Mouse (Mus musculus) megakaryocyte, embryonic 14.5 days (primary cell): ENCODE results near the gene Sh3d19. TPM values are rescaled to one million over a fixed set of nuclear protein-coding genes. Genes with fewer than 3 reads are reported as not detected.
A peak's percentile ranks its signal among the peaks of the same experiment; 100 is the strongest.

Source experiments
- H3K27me3 ChIP-seq: replicated peaks from 2 replicates; pipeline ENCODE3; 2012; ENCODE audit warnings: inconsistent platforms
- H3K36me3 ChIP-seq: replicated peaks from 2 replicates; pipeline ENCODE3; 2012; ENCODE audit warnings: low read length, inconsistent platforms, mixed read lengths
- H3K4me1 ChIP-seq: 2 replicates; pipeline ENCODE4 v1.6.1; 2012; ENCODE audit warnings: inconsistent platforms
- H3K4me3 ChIP-seq: replicated peaks from 2 replicates; pipeline ENCODE3; 2012; ENCODE audit warnings: moderate library complexity, mild to moderate bottlenecking, inconsistent platforms
- H3K9me3 ChIP-seq: 2 replicates; pipeline ENCODE4 v1.6.1; 2012; ENCODE audit warnings: inconsistent platforms
- FLI1 ChIP-seq: IDR thresholded peaks from 2 replicates; pipeline ENCODE4 v1.6.1; 2012; ENCODE audit warnings: low read length, inconsistent platforms, mixed read lengths
- GATA1 ChIP-seq: IDR thresholded peaks from 3 replicates; pipeline ENCODE4 v1.6.1; 2012; ENCODE audit warnings: mixed read lengths, low read length, inconsistent platforms, borderline replicate concordance
- polyA plus RNA-seq: library from polyadenylated mRNA; stranded (reverse); fragments of >175 nt; gene quantifications from 2 replicates; pipeline ENCODE4 v1.2.3, GENCODE M21; 2012; ENCODE audit warnings: low replicate concordance; ENCODE audit not compliant: insufficient read depth

Gene Sh3d19
- polyA plus RNA-seq, 1 experiment: 0.44 TPM

GRCm38 (mm10) chr3:86002423-86002822 is 31.5 kb downstream of the Sh3d19 start, which contains the start of gene Prss48:
Gene Prss48, minus strand, starts transcription at chr3:86002491.
- Histone ChIP-seq H3K4me3 (no peak within 1 kb of the TSS), H3K27me3 (peaks cover 2% of the 10 kb centered on the region), H3K36me3 (no peaks in the 10 kb centered on the region), H3K9me3 (peaks cover 4% of the 10 kb centered on the region; the same call in 1 of the 2 replicates), H3K4me1 (no peaks in the 10 kb centered on the region)
- no peak for TF ChIP-seq FLI1

GRCm38 (mm10) chr3:86002940-86003339 is 32.0 kb downstream of the Sh3d19 start:
- Histone ChIP-seq H3K36me3 (no peaks in the 10 kb centered on the region), H3K4me1 (no peaks in the 10 kb centered on the region), H3K9me3 (peaks cover 5% of the 10 kb centered on the region; the same call in 1 of the 2 replicates), H3K4me3 (no peak overlapping the region), H3K27me3 (peaks cover 2% of the 10 kb centered on the region)
- TF ChIP-seq FLI1 (no peak), GATA1 (no peak)

- Histone ChIP-seq H3K36me3 (no peaks in the 10 kb centered on the region), H3K9me3 (peaks cover 12% of the 10 kb centered on the region; the same call in 1 of the 2 replicates), H3K27me3 (peaks cover 2% of the 10 kb centered on the region), H3K4me1 (no peaks in the 10 kb centered on the region), H3K4me3 (no peak overlapping the region)
- TF ChIP-seq FLI1: no peak
- no peak for TF ChIP-seq GATA1
Measured at GRCm38 (mm10) chr3:86004751-86005150, 33.8 kb downstream of the Sh3d19 start.

GRCm38 (mm10) chr3:86010618-86011017 is 39.7 kb downstream of the Sh3d19 start:
- TF ChIP-seq FLI1 (no peak), GATA1 (no peak)
- Histone ChIP-seq H3K9me3 (peaks cover 14% of the 10 kb centered on the region), H3K4me1 (no peaks in the 10 kb centered on the region), H3K36me3 (no peaks in the 10 kb centered on the region), H3K4me3 (no peak overlapping the region), H3K27me3 (peaks cover 6% of the 10 kb centered on the region)

GRCm38 (mm10) chr3:86011373-86011772 is 40.5 kb downstream of the Sh3d19 start:
- TF ChIP-seq FLI1: no peak
- no peak for TF ChIP-seq GATA1
- H3K27me3 ChIP-seq: peaks cover 8% of the 10 kb centered on the region
- no peak overlapping the region for H3K4me3 ChIP-seq
- no peaks in the 10 kb centered on the region for H3K36me3 ChIP-seq
- no peaks in the 10 kb centered on the region for H3K4me1 ChIP-seq
- H3K9me3 ChIP-seq: peaks cover 14% of the 10 kb centered on the region

- TF ChIP-seq FLI1: no peak
- TF ChIP-seq GATA1: no peak
- Histone ChIP-seq H3K4me3 (no peak overlapping the region), H3K9me3 (peaks cover 14% of the 10 kb centered on the region), H3K4me1 (no peaks in the 10 kb centered on the region), H3K36me3 (no peaks in the 10 kb centered on the region), H3K27me3 (peaks cover 8% of the 10 kb centered on the region)
Measured at GRCm38 (mm10) chr3:86011833-86012232, 40.9 kb downstream of the Sh3d19 start.

- Histone ChIP-seq H3K27me3 (peaks cover 6% of the 10 kb centered on the region), H3K4me3 (no peak overlapping the region), H3K36me3 (no peaks in the 10 kb centered on the region), H3K9me3 (peaks cover 6% of the 10 kb centered on the region), H3K4me1 (no peaks in the 10 kb centered on the region)
- TF ChIP-seq GATA1 (no peak), FLI1 (no peak)
Measured at GRCm38 (mm10) chr3:86013837-86014236, 42.9 kb downstream of the Sh3d19 start.

- TF ChIP-seq GATA1 (no peak), FLI1 (no peak)
- peaks cover 6% of the 10 kb centered on the region for H3K27me3 ChIP-seq
- H3K36me3 ChIP-seq: no peaks in the 10 kb centered on the region
- H3K4me1 ChIP-seq: peaks cover 12% of the 10 kb centered on the region
- H3K4me3 ChIP-seq: no peak overlapping the region
- no peaks in the 10 kb centered on the region for H3K9me3 ChIP-seq
Measured at GRCm38 (mm10) chr3:86016965-86017364, 46.1 kb downstream of the Sh3d19 start.

GRCm38 (mm10) chr3:86017484-86017883 is 46.6 kb downstream of the Sh3d19 start:
- Histone ChIP-seq H3K4me3 (no peak overlapping the region), H3K27me3 (peaks cover 6% of the 10 kb centered on the region), H3K36me3 (no peaks in the 10 kb centered on the region), H3K4me1 (peaks cover 12% of the 10 kb centered on the region), H3K9me3 (no peaks in the 10 kb centered on the region)
- no peak for TF ChIP-seq FLI1
- no peak for TF ChIP-seq GATA1

GRCm38 (mm10) chr3:86020921-86021650 is 50.2 kb downstream of the Sh3d19 start:
- no peaks in the 10 kb centered on the region for H3K27me3 ChIP-seq
- H3K9me3 ChIP-seq: peaks cover 5% of the 10 kb centered on the region; the same call in 1 of the 2 replicates
- no peak for TF ChIP-seq FLI1
- TF ChIP-seq GATA1: no peak
- H3K4me3 ChIP-seq: peak overlapping the region; percentile 11
- no peaks in the 10 kb centered on the region for H3K36me3 ChIP-seq
- H3K4me1 ChIP-seq: peaks cover 12% of the 10 kb centered on the region
